Mouse (Mus musculus): Measurements from ENCODE around the gene Nol11. TPM values are rescaled to one million over a fixed set of nuclear protein-coding genes. Genes with fewer than 3 reads are reported as not detected.

Nol11 gene
- polyA plus RNA-seq, 1 experiment from 2014 or later, result 62.8 TPM

GRCm38 (mm10) chr11:107223667-107224214 lies 34.6 kb upstream of the Nol11 start:
- Histone ChIP-seq H3K27ac (ENCODE audit: low read depth, low read length) (no peak overlapping the region), H3K9me3 (ENCODE audit: control insufficient read depth, low read length) (no peaks in the 10 kb centered on the region), H3K36me3 (ENCODE audit: control insufficient read depth, insufficient read depth, low read length) (no peaks in the 10 kb centered on the region), H3K4me3 (ENCODE audit: low read depth, low read length) (no peak overlapping the region), H3K27me3 (replicated peaks; ENCODE audit: control insufficient read depth, insufficient read depth, low read length) (no peaks in the 10 kb centered on the region), H3K9ac (ENCODE audit: low read depth, low read length) (no peak overlapping the region), H3K4me2 (no peak overlapping the region), H3K4me1 (replicated peaks; ENCODE audit: control insufficient read depth, insufficient read depth, low read length) (no peaks in the 10 kb centered on the region)
- ATAC-seq (replicated peaks; ENCODE audit: low FRiP score) (no peak), DNase-seq (ENCODE audit: low spot score) (no peak)
- 69% methylated on average over 8 of the region's 8 CpGs for WGBS

DNA sequence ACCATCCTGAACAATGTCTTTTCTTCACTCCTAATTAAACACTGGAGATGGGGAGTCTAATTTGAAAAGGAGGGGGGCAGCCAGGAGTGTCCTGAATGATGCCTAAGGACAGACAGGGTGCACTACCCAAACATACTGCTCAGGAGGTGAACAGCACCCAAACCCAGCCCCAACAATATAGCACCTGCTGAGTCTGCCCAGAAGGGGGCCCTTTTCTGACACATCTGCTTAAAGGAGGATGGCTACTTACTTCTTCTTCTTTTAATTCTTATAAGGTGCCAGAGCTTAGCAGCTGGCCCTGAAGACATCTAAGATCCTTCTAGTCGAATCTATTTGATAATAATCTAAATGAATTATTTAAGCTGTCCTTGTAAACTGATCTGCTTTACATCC lies 34.0 kb upstream of the Nol11 start:
- WGBS, result 67% methylated on average over 1 of the region's 1 CpGs

DNA sequence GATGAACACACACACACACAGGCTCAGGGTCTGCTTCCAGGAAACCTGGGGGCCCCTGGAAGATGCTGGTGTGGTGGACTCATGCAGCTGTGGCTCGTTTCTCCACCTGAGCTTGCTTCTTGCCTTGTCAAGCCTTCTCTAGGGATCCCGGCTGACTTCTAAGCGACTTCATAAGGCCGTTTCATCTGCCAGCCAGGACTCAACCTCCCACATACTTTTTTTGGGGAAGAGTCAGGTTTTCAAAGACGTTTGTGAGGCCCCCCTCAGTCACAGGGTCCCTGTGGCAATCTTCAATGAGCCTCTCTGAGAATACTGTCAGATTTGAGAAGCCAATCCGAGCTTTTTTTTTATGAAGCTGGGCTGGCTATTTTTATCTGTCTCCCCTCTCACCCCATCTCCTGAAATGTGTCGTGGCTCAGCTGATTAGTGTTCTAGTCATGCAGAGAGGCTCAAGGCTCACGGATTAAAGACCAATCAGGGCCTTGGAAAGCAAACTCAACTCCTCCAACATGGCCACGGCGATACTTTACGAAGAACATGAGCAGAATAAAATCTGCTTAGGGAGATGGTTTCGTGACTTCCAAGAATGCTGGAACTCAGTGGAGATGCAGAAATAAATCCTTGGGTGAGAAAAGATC lies 33.5 kb upstream of the Nol11 start:
- Histone ChIP-seq H3K9me3 (ENCODE audit: control insufficient read depth, low read length) (no peaks in the 10 kb centered on the region), H3K9ac (ENCODE audit: low read depth, low read length) (no peak overlapping the region), H3K36me3 (ENCODE audit: control insufficient read depth, insufficient read depth, low read length) (no peaks in the 10 kb centered on the region), H3K27ac (ENCODE audit: low read depth, low read length) (no peak overlapping the region), H3K4me1 (replicated peaks; ENCODE audit: control insufficient read depth, insufficient read depth, low read length) (no peaks in the 10 kb centered on the region), H3K27me3 (replicated peaks; ENCODE audit: control insufficient read depth, insufficient read depth, low read length) (no peaks in the 10 kb centered on the region), H3K4me3 (ENCODE audit: low read depth, low read length) (no peak overlapping the region), H3K4me2 (no peak overlapping the region)
- no peak for DNase-seq (ENCODE audit: low spot score)
- ATAC-seq (replicated peaks; ENCODE audit: low FRiP score), result no peak
- WGBS, result 71% methylated on average over 12 of the region's 12 CpGs

More for the DNA sequence above, 34.0 kb upstream of the Nol11 start:
- H3K9me3 ChIP-seq (ENCODE audit: control insufficient read depth, low read length), result no peaks in the 10 kb centered on the region
- H3K36me3 ChIP-seq (ENCODE audit: control insufficient read depth, insufficient read depth, low read length), result no peaks in the 10 kb centered on the region
- no peak overlapping the region for H3K4me3 ChIP-seq (ENCODE audit: low read depth, low read length)
- H3K4me1 ChIP-seq (replicated peaks; ENCODE audit: control insufficient read depth, insufficient read depth, low read length), result no peaks in the 10 kb centered on the region
- H3K27me3 ChIP-seq (replicated peaks; ENCODE audit: control insufficient read depth, insufficient read depth, low read length), result no peaks in the 10 kb centered on the region
- H3K9ac ChIP-seq (ENCODE audit: low read depth, low read length), result no peak overlapping the region
- DNase-seq (ENCODE audit: low spot score), result no peak
- H3K4me2 ChIP-seq, result no peak overlapping the region
- no peak overlapping the region for H3K27ac ChIP-seq (ENCODE audit: low read depth, low read length)
- no peak for ATAC-seq (replicated peaks; ENCODE audit: low FRiP score)

DNA sequence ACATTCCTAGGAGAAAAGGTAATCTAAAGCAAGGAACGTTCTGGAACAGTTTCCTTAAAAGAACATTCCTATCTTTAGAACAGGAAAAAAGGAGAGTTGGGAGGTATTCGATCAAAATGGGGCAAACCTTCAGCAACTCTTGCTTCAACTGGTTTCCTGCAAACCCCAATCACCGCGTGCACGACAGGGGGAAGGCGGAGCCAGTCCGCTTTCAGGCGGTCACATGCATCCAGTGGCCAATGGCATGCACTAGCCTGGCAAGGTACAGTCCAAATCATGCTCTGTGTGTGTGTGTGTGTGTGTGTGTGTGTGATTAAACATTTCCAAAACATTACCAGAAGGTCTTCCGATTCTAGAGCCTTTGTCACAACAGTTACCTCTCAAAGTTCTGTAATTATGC lies 25.9 kb upstream of the Nol11 start:
- H3K9ac ChIP-seq (ENCODE audit: low read depth, low read length), result no peak overlapping the region
- H3K27ac ChIP-seq (ENCODE audit: low read depth, low read length), result no peak overlapping the region
- H3K36me3 ChIP-seq (ENCODE audit: control insufficient read depth, insufficient read depth, low read length), result no peaks in the 10 kb centered on the region
- H3K27me3 ChIP-seq (replicated peaks; ENCODE audit: control insufficient read depth, insufficient read depth, low read length), result no peaks in the 10 kb centered on the region
- H3K4me1 ChIP-seq (replicated peaks; ENCODE audit: control insufficient read depth, insufficient read depth, low read length), result no peaks in the 10 kb centered on the region
- no peak for ATAC-seq (replicated peaks; ENCODE audit: low FRiP score)
- no peak overlapping the region for H3K4me3 ChIP-seq (ENCODE audit: low read depth, low read length)
- 87% methylated on average over 9 of the region's 9 CpGs for WGBS
- H3K4me2 ChIP-seq, result no peak overlapping the region
- no peak for DNase-seq (ENCODE audit: low spot score)
- H3K9me3 ChIP-seq (ENCODE audit: control insufficient read depth, low read length), result no peaks in the 10 kb centered on the region

- DNase-seq (ENCODE audit: low spot score), result no peak
- H3K4me3 ChIP-seq (ENCODE audit: low read depth, low read length), result no peak overlapping the region
- H3K27me3 ChIP-seq (replicated peaks; ENCODE audit: control insufficient read depth, insufficient read depth, low read length), result no peaks in the 10 kb centered on the region
- no peaks in the 10 kb centered on the region for H3K4me1 ChIP-seq (replicated peaks; ENCODE audit: control insufficient read depth, insufficient read depth, low read length)
- no peak for ATAC-seq (replicated peaks; ENCODE audit: low FRiP score)
- 73% methylated on average over 5 of the region's 5 CpGs for WGBS
- no peaks in the 10 kb centered on the region for H3K36me3 ChIP-seq (ENCODE audit: control insufficient read depth, insufficient read depth, low read length)
- no peak overlapping the region for H3K4me2 ChIP-seq
- no peak overlapping the region for H3K27ac ChIP-seq (ENCODE audit: low read depth, low read length)
- H3K9me3 ChIP-seq (ENCODE audit: control insufficient read depth, low read length), result no peaks in the 10 kb centered on the region
- H3K9ac ChIP-seq (ENCODE audit: low read depth, low read length), result no peak overlapping the region
These were observed 24.6 kb upstream of the Nol11 start for GRCm38 (mm10) chr11:107213745-107214144.

DNA sequence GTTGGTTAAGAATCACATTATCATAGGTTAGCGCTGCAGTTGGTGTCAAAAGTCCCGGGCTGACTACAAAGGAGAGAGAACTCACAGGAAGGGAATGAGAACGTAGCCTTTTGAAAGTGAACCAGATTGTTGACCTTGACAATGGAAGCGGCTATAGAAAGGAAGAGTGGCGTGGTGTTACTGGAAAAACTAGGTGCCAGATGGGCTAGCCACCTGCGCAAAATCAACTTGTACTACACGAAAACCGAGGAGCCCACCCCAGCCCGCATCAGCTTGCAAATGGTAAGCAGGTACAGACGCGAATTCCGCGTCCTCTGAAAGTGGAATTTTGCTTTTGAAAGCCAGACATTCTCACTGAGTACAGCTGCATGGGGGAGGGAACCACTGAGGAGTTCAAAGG lies 20.6 kb upstream of the Nol11 start:
- WGBS, result 87% methylated on average over 13 of the region's 13 CpGs
- Histone ChIP-seq H3K9me3 (ENCODE audit: control insufficient read depth, low read length) (no peaks in the 10 kb centered on the region), H3K27me3 (replicated peaks; ENCODE audit: control insufficient read depth, insufficient read depth, low read length) (no peaks in the 10 kb centered on the region), H3K4me1 (replicated peaks; ENCODE audit: control insufficient read depth, insufficient read depth, low read length) (no peaks in the 10 kb centered on the region), H3K36me3 (ENCODE audit: control insufficient read depth, insufficient read depth, low read length) (no peaks in the 10 kb centered on the region), H3K9ac (ENCODE audit: low read depth, low read length) (no peak overlapping the region), H3K4me3 (ENCODE audit: low read depth, low read length) (no peak overlapping the region), H3K4me2 (no peak overlapping the region), H3K27ac (ENCODE audit: low read depth, low read length) (no peak overlapping the region)
- ATAC-seq (replicated peaks; ENCODE audit: low FRiP score) (no peak), DNase-seq (ENCODE audit: low spot score) (no peak)

DNA sequence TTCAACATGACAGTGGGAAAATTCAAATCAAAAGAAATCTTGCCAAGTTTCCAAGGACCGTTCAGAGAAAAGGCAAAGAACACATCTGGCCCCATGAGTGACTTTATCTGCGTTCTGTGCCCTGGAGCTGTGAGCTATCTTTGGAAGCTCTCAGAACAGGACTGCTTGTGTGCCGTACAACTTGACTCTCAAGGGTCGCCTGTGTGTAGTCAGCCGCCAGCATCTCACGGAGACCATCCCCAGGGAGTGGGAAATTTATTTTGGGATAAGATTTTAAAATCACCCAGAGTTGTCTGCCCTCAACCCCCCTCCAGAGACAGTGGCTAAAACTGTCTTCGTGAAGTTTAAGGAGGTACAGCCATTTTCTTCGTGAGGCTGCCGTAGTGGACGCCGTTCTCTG lies 12.6 kb upstream of the Nol11 start:
- Histone ChIP-seq H3K4me2 (no peak overlapping the region), H3K27me3 (replicated peaks; ENCODE audit: control insufficient read depth, insufficient read depth, low read length) (no peaks in the 10 kb centered on the region), H3K9ac (ENCODE audit: low read depth, low read length) (no peak overlapping the region), H3K9me3 (ENCODE audit: control insufficient read depth, low read length) (0 out of 2 replicates have a peak, but pooled peaks cover 3% of the 10 kb centered on the region), H3K4me1 (replicated peaks; ENCODE audit: control insufficient read depth, insufficient read depth, low read length) (no peaks in the 10 kb centered on the region), H3K36me3 (ENCODE audit: control insufficient read depth, insufficient read depth, low read length) (no peaks in the 10 kb centered on the region), H3K4me3 (ENCODE audit: low read depth, low read length) (no peak overlapping the region), H3K27ac (ENCODE audit: low read depth, low read length) (no peak overlapping the region)
- DNase-seq (ENCODE audit: low spot score) (no peak), ATAC-seq (replicated peaks; ENCODE audit: low FRiP score) (no peak)
- 81% methylated on average over 11 of the region's 11 CpGs for WGBS

DNA sequence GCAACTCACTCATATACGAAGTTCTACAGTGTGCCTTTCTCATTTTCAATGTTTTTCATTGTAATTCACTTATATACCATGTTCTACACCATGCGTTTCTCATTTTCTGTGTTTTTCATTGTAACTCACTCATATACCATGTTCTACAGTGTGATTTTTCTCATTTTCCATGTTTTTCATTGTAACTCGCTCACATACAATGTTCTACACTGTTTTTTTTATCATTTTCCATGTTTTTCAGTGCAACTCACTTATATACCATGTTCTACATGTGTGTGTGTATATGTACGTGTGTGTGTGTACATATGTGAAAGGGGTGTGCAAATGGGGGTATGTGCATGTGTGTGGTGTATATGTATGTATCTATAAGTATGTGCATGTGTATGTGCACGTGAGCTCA lies 10.1 kb upstream of the Nol11 start:
- Histone ChIP-seq H3K36me3 (ENCODE audit: control insufficient read depth, insufficient read depth, low read length) (no peaks in the 10 kb centered on the region), H3K27me3 (replicated peaks; ENCODE audit: control insufficient read depth, insufficient read depth, low read length) (no peaks in the 10 kb centered on the region), H3K9me3 (ENCODE audit: control insufficient read depth, low read length) (0 out of 2 replicates have a peak, but pooled peaks cover 3% of the 10 kb centered on the region), H3K9ac (ENCODE audit: low read depth, low read length) (no peak overlapping the region), H3K4me1 (replicated peaks; ENCODE audit: control insufficient read depth, insufficient read depth, low read length) (no peaks in the 10 kb centered on the region), H3K4me2 (no peak overlapping the region), H3K4me3 (ENCODE audit: low read depth, low read length) (no peak overlapping the region), H3K27ac (ENCODE audit: low read depth, low read length) (no peak overlapping the region)
- no peak for DNase-seq (ENCODE audit: low spot score)
- WGBS, result 77% methylated on average over 5 of the region's 5 CpGs
- ATAC-seq (replicated peaks; ENCODE audit: low FRiP score), result no peak

- no peak overlapping the region for H3K4me3 ChIP-seq (ENCODE audit: low read depth, low read length)
- WGBS, result 73% methylated on average over 2 of the region's 2 CpGs
- no peaks in the 10 kb centered on the region for H3K36me3 ChIP-seq (ENCODE audit: control insufficient read depth, insufficient read depth, low read length)
- DNase-seq (ENCODE audit: low spot score), result no peak
- H3K4me2 ChIP-seq, result no peak overlapping the region
- no peak for ATAC-seq (replicated peaks; ENCODE audit: low FRiP score)
- no peak overlapping the region for H3K9ac ChIP-seq (ENCODE audit: low read depth, low read length)
- no peak overlapping the region for H3K27ac ChIP-seq (ENCODE audit: low read depth, low read length)
- H3K9me3 ChIP-seq (ENCODE audit: control insufficient read depth, low read length), result no peaks in the 10 kb centered on the region
- H3K4me1 ChIP-seq (replicated peaks; ENCODE audit: control insufficient read depth, insufficient read depth, low read length), result no peaks in the 10 kb centered on the region
- H3K27me3 ChIP-seq (replicated peaks; ENCODE audit: control insufficient read depth, insufficient read depth, low read length), result no peaks in the 10 kb centered on the region
These were observed 6.2 kb upstream of the Nol11 start for GRCm38 (mm10) chr11:107195334-107195733.
